Mouse (Mus musculus): Measurements from ENCODE around the gene Gprin1. TPM values are rescaled to one million over a fixed set of nuclear protein-coding genes. Genes with fewer than 3 reads are reported as not detected.

Gene Gprin1
- polyA plus RNA-seq, 1 experiment from 2014 or later = not detected

DNA sequence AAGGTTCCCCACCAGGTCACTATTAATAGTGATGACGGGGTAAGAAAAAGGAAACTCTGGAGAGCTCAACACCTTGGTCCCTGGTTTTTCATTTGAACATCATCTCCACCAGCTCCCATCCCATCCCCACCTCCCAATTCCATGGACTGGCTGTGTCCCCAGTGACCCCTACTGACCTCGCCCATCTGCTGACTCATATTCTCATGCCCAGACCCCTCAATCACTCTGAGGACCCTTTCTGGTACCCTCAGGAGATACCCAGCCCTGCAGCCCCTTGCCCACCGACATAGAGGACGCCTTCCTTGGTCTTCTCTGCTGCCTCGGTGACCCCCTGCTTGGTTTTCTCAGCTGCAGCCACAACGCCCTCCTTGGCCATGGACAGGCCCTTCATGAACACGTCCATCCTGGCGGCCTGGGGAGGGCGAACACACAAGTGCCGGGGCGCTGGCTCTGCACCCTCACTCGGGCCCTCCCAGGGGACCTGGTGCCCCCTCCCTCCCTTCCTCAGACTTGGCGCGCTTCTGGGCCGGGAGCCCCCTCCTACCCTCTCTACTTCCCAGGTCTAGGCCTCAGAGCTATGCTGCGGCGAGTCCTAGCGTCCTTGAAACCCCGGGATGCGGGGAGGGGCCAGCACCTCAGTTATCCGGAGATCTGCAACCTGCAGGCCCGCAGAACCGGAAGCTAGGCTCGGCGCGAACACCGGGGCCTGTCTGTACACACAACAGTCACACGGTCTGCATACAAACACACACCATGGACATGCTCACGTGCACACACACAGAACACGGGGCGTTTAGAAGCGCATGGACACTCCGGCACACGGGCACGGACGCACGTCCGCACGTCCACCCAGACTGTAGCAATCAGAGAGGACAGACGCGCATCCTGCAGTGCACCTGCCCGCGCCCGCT, 15.9 kb upstream of the Gprin1 start:
- H3K36me3 ChIP-seq (ENCODE audit: control insufficient read depth, insufficient read depth) = no peaks in the 10 kb centered on the region
- H3K4me3 ChIP-seq (ENCODE audit: low read length) = peak overlapping the region; percentile 34
- H3K27me3 ChIP-seq (ENCODE audit: control insufficient read depth, insufficient read depth, low read length) = peaks cover 64% of the 10 kb centered on the region
- peaks cover 7% of the 10 kb centered on the region for H3K4me1 ChIP-seq (ENCODE audit: control insufficient read depth, insufficient read depth, low read length)
- peak overlapping the region; percentile 56 for H3K4me2 ChIP-seq (ENCODE audit: low read depth, low read length)
- H3K9me3 ChIP-seq (replicated peaks; ENCODE audit: control insufficient read depth, low read length) = peaks cover 4% of the 10 kb centered on the region
- no peak overlapping the region for H3K9ac ChIP-seq (ENCODE audit: low read length)
- no peak for ATAC-seq (replicated peaks; ENCODE audit: extremely low read depth, insufficient read depth, low FRiP score)
- H3K27ac ChIP-seq (ENCODE audit: low read length) = no peak overlapping the region
- 5% methylated on average over 44 of the region's 44 CpGs for WGBS

DNA sequence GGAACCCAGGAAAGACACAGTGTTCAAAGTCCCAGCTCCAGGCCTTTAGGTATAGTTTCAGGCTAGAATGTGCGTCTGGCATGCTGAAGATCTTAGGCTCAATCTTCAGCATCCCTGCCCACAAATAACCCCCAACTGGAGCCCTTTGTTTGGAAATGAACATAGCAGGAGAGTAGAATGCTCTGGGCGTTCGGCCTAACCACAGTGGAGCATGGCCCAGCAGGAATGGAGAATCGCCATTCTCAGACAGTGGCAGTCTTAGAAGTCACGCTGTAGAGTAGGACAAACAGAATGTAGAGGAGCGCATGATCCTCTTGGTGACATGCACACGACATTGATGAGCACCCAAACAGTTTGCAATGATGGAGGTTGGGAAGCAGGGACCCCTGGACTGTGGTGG, 11.2 kb upstream of the Gprin1 start:
- Histone ChIP-seq H3K4me2 (ENCODE audit: low read depth, low read length) (no peak overlapping the region), H3K36me3 (ENCODE audit: control insufficient read depth, insufficient read depth) (no peaks in the 10 kb centered on the region), H3K4me1 (ENCODE audit: control insufficient read depth, insufficient read depth, low read length) (peaks cover 5% of the 10 kb centered on the region), H3K27me3 (ENCODE audit: control insufficient read depth, insufficient read depth, low read length) (peaks cover 74% of the 10 kb centered on the region), H3K9me3 (replicated peaks; ENCODE audit: control insufficient read depth, low read length) (no peaks in the 10 kb centered on the region), H3K27ac (ENCODE audit: low read length) (no peak overlapping the region), H3K9ac (ENCODE audit: low read length) (no peak overlapping the region), H3K4me3 (ENCODE audit: low read length) (no peak overlapping the region)
- no peak for ATAC-seq (replicated peaks; ENCODE audit: extremely low read depth, insufficient read depth, low FRiP score)
- WGBS = 78% methylated on average over 7 of the region's 7 CpGs

- Histone ChIP-seq H3K9me3 (replicated peaks; ENCODE audit: control insufficient read depth, low read length) (no peaks in the 10 kb centered on the region), H3K9ac (ENCODE audit: low read length) (no peak overlapping the region), H3K4me2 (ENCODE audit: low read depth, low read length) (no peak overlapping the region), H3K4me3 (ENCODE audit: low read length) (no peak overlapping the region), H3K27me3 (ENCODE audit: control insufficient read depth, insufficient read depth, low read length) (peaks cover 71% of the 10 kb centered on the region), H3K27ac (ENCODE audit: low read length) (no peak overlapping the region), H3K4me1 (ENCODE audit: control insufficient read depth, insufficient read depth, low read length) (peaks cover 3% of the 10 kb centered on the region; the same call in 1 of the 2 replicates), H3K36me3 (ENCODE audit: control insufficient read depth, insufficient read depth) (no peaks in the 10 kb centered on the region)
- ATAC-seq (replicated peaks; ENCODE audit: extremely low read depth, insufficient read depth, low FRiP score) = no peak
- 48% methylated on average over 8 of the region's 8 CpGs for WGBS
Measured at GRCm38 (mm10) chr13:54760164-54760795, 10.6 kb upstream of the Gprin1 start.

GRCm38 (mm10) chr13:54759496-54759895, 9.8 kb upstream of the Gprin1 start:
- H3K4me3 ChIP-seq (ENCODE audit: low read length) = no peak overlapping the region
- no peak overlapping the region for H3K9ac ChIP-seq (ENCODE audit: low read length)
- H3K4me1 ChIP-seq (ENCODE audit: control insufficient read depth, insufficient read depth, low read length) = peaks cover 3% of the 10 kb centered on the region; the same call in 1 of the 2 replicates
- 16% methylated on average over 7 of the region's 7 CpGs for WGBS
- no peak overlapping the region for H3K4me2 ChIP-seq (ENCODE audit: low read depth, low read length)
- no peak for ATAC-seq (replicated peaks; ENCODE audit: extremely low read depth, insufficient read depth, low FRiP score)
- H3K27me3 ChIP-seq (ENCODE audit: control insufficient read depth, insufficient read depth, low read length) = peaks cover 69% of the 10 kb centered on the region
- no peaks in the 10 kb centered on the region for H3K36me3 ChIP-seq (ENCODE audit: control insufficient read depth, insufficient read depth)
- H3K27ac ChIP-seq (ENCODE audit: low read length) = no peak overlapping the region
- H3K9me3 ChIP-seq (replicated peaks; ENCODE audit: control insufficient read depth, low read length) = no peaks in the 10 kb centered on the region

DNA sequence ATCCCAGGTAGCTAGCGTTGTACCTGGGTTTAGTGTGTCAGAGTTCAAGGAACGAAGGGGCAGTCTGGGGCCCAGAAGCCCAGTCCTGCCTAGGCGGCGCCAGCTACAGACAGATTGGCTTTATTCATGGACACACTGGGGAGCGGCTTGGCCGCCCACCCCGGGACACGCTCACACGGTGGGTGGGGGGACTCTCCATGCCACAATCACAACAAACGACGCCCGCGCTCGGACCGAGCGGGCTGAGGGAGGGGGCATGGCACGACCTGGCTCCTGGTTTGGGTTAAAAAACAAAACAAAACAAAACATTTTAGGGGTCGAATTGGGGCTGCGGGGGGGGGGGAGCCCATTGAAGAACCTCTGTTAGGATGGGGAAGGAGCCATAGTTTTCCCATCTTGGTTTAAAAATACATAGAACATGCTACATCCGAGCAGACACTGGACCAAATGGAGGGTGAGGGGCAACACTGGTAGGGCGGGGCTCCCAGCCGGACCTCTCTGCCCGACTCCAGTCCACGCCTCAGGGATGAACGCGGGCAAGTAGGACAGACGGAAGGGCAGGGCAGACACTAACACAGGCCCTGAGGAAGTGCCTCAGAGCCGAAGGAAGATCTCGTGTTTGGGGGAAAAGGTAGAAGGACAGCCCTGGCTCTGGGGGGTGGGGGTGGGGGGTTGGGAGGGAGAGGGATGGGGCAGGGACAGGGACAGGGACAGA, 9.2 kb upstream of the Gprin1 start:
- Histone ChIP-seq H3K27me3 (ENCODE audit: control insufficient read depth, insufficient read depth, low read length) (peaks cover 65% of the 10 kb centered on the region), H3K9ac (ENCODE audit: low read length) (no peak overlapping the region), H3K36me3 (ENCODE audit: control insufficient read depth, insufficient read depth) (no peaks in the 10 kb centered on the region), H3K4me2 (ENCODE audit: low read depth, low read length) (peak overlapping the region; percentile 19; the same call in 1 of the 2 replicates), H3K4me1 (ENCODE audit: control insufficient read depth, insufficient read depth, low read length) (peaks cover 3% of the 10 kb centered on the region; the same call in 1 of the 2 replicates), H3K27ac (ENCODE audit: low read length) (no peak overlapping the region), H3K4me3 (ENCODE audit: low read length) (no peak overlapping the region), H3K9me3 (replicated peaks; ENCODE audit: control insufficient read depth, low read length) (no peaks in the 10 kb centered on the region)
- WGBS = 2% methylated on average over 29 of the region's 29 CpGs
- ATAC-seq (replicated peaks; ENCODE audit: extremely low read depth, insufficient read depth, low FRiP score) = 0 out of 2 replicates have a peak, but pooled peaks have one; percentile 21

GRCm38 (mm10) chr13:54758045-54758755, 8.5 kb upstream of the Gprin1 start:
- peak overlapping the region; percentile 62 for H3K4me2 ChIP-seq (ENCODE audit: low read depth, low read length)
- no peak overlapping the region for H3K27ac ChIP-seq (ENCODE audit: low read length)
- peaks cover 3% of the 10 kb centered on the region; the same call in 1 of the 2 replicates for H3K4me1 ChIP-seq (ENCODE audit: control insufficient read depth, insufficient read depth, low read length)
- no peak overlapping the region for H3K9ac ChIP-seq (ENCODE audit: low read length)
- H3K9me3 ChIP-seq (replicated peaks; ENCODE audit: control insufficient read depth, low read length) = no peaks in the 10 kb centered on the region
- peak; percentile 76 for ATAC-seq (replicated peaks; ENCODE audit: extremely low read depth, insufficient read depth, low FRiP score)
- peak overlapping the region; percentile 42 for H3K4me3 ChIP-seq (ENCODE audit: low read length)
- H3K36me3 ChIP-seq (ENCODE audit: control insufficient read depth, insufficient read depth) = no peaks in the 10 kb centered on the region
- peaks cover 58% of the 10 kb centered on the region for H3K27me3 ChIP-seq (ENCODE audit: control insufficient read depth, insufficient read depth, low read length)
- under 1% methylated on average over 43 of the region's 43 CpGs for WGBS

- no peak overlapping the region for H3K27ac ChIP-seq (ENCODE audit: low read length)
- ATAC-seq (replicated peaks; ENCODE audit: extremely low read depth, insufficient read depth, low FRiP score) = no peak
- H3K9ac ChIP-seq (ENCODE audit: low read length) = no peak overlapping the region
- WGBS = 46% methylated on average over 10 of the region's 10 CpGs
- 0 out of 2 replicates have a peak overlapping the region, but pooled peaks have one; percentile 42 for H3K4me3 ChIP-seq (ENCODE audit: low read length)
- peaks cover 52% of the 10 kb centered on the region for H3K27me3 ChIP-seq (ENCODE audit: control insufficient read depth, insufficient read depth, low read length)
- H3K4me1 ChIP-seq (ENCODE audit: control insufficient read depth, insufficient read depth, low read length) = peaks cover 3% of the 10 kb centered on the region; the same call in 1 of the 2 replicates
- no peaks in the 10 kb centered on the region for H3K9me3 ChIP-seq (replicated peaks; ENCODE audit: control insufficient read depth, low read length)
- H3K4me2 ChIP-seq (ENCODE audit: low read depth, low read length) = peak overlapping the region; percentile 62
- H3K36me3 ChIP-seq (ENCODE audit: control insufficient read depth, insufficient read depth) = no peaks in the 10 kb centered on the region
Measured at GRCm38 (mm10) chr13:54757093-54757830, 7.6 kb upstream of the Gprin1 start.

- Histone ChIP-seq H3K9ac (ENCODE audit: low read length) (no peak overlapping the region), H3K4me3 (ENCODE audit: low read length) (no peak overlapping the region), H3K27me3 (ENCODE audit: control insufficient read depth, insufficient read depth, low read length) (peaks cover 53% of the 10 kb centered on the region), H3K4me1 (ENCODE audit: control insufficient read depth, insufficient read depth, low read length) (peaks cover 3% of the 10 kb centered on the region; the same call in 1 of the 2 replicates), H3K36me3 (ENCODE audit: control insufficient read depth, insufficient read depth) (no peaks in the 10 kb centered on the region), H3K27ac (ENCODE audit: low read length) (no peak overlapping the region), H3K9me3 (replicated peaks; ENCODE audit: control insufficient read depth, low read length) (no peaks in the 10 kb centered on the region), H3K4me2 (ENCODE audit: low read depth, low read length) (no peak overlapping the region)
- WGBS = 82% methylated on average over 8 of the region's 8 CpGs
- no peak for ATAC-seq (replicated peaks; ENCODE audit: extremely low read depth, insufficient read depth, low FRiP score)
Measured at GRCm38 (mm10) chr13:54756156-54756712, 6.6 kb upstream of the Gprin1 start.
